Mouse (Mus musculus) embryonic stem cell, embryonic (primary cell): ENCODE measurements around the gene Lgals7.

ENCODE experiments used
- CTCF ChIA-PET, 4 experiments: fragments of 300-600 bp in 2 of 4; fragments of 350-600 bp in 2 of 4; sonication (Branson Sonifier 250); formaldehyde crosslinking; loops; one replicate each; lab custom pipeline; 2022; ENCODE audit warnings: inconsistent platforms in 2 of 4; lab: Charles Lee
- POLR2A ChIA-PET, 4 experiments: fragments of 300-600 bp in 2 of 4; fragments of 350-600 bp in 2 of 4; sonication (Branson Sonifier 250); formaldehyde crosslinking; loops; one replicate each; lab custom pipeline; 2022; ENCODE audit warnings: antibody characterized with exemption in 4 of 4, inconsistent platforms in 1 of 4; lab: Charles Lee

Gene Lgals7

DNA sequence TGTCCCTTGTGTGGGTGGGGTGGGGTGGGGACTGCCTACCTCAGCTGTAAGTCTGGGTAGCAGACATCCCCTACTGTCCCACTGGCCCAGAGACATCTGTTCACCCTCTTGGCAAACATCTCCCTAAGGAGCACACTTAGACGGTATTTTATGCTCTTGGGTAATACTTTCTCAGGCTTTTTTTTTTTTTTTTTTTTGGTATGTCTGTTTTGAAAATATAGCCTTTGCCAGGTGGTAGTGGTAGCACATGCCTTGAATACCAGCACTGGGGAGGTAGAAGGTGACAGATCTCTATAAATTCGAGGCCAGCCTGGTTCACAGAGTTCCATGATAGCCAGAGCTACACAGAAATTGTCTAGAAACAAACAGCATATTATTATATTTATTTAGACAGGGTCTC is 39.7 kb upstream of the Lgals7 start:
- POLR2A ChIA-PET: interaction anchor here (0.7 to 19.5 kb wide), 23 partner anchors 9 to 468 kb away, joined by 3 to 391 read pairs (median 4); partner anchors contain the start of genes Hnrnpl (in 3 of the 4), Sirt2 (in 2 of the 4), Ech1 (in 1 of the 4) and Lgals4 (in 1 of the 4)
- CTCF ChIA-PET: interaction anchor here (0.6 to 1.0 kb wide), 5 partner anchors 11 to 1374 kb away, joined by 3 to 16 read pairs (median 3); no protein-coding TSS in a partner anchor

GRCm38 (mm10) chr7:28824941-28825685 is 38.5 kb upstream of the Lgals7 start, which contains the start of gene Ech1:
TSS of gene Ech1 (plus strand) at chr7:28825217.
- CTCF ChIA-PET: interaction anchor here in 3 of 4 experiments (0.7 to 1.3 kb wide), 6 partner anchors 15 to 388 kb away, joined by 3 to 5 read pairs (median 3); partner anchors contain the start of gene Gmfg (in 1 of the 3)
- POLR2A ChIA-PET: interaction anchor here (0.6 to 15.7 kb wide), 28 partner anchors 8 to 192 kb away, joined by 3 to 328 read pairs (median 4); partner anchors contain the start of genes Hnrnpl (in 2 of the 4), Sirt2 (in 2 of the 4), Mrps12 (in 1 of the 4) and Sars2 (in 1 of the 4)

- ChIA-PET CTCF (interaction anchor here (0.6 to 1.3 kb wide), 8 partner anchors 15 to 443 kb away, joined by 3 to 5 read pairs (median 3); partner anchors contain the start of gene Gmfg (in 1 of the 4)), POLR2A (interaction anchor here (0.6 to 15.7 kb wide), 28 partner anchors 9 to 145 kb away, joined by 3 to 328 read pairs (median 4); partner anchors contain the start of genes Hnrnpl (in 2 of the 4), Sirt2 (in 2 of the 4), Mrps12 (in 1 of the 4) and Sars2 (in 1 of the 4))
These were observed 37.8 kb upstream of the Lgals7 start for GRCm38 (mm10) chr7:28825686-28826401.

GRCm38 (mm10) chr7:28826402-28826772 is 37.3 kb upstream of the Lgals7 start:
- POLR2A ChIA-PET: interaction anchor here in 3 of 4 experiments (1.0 to 15.7 kb wide), 17 partner anchors 9 to 93 kb away, joined by 3 to 328 read pairs (median 9); partner anchors contain the start of genes Hnrnpl (in 2 of the 3) and Sirt2 (in 1 of the 3)

GRCm38 (mm10) chr7:28827338-28827737 is 36.3 kb upstream of the Lgals7 start:
- POLR2A ChIA-PET: interaction anchor here (0.6 to 15.7 kb wide), 29 partner anchors 10 to 410 kb away, joined by 3 to 328 read pairs (median 4); partner anchors contain the start of genes Hnrnpl (in 1 of the 4) and Kcnk6 (in 1 of the 4)
- CTCF ChIA-PET: interaction anchor here in 3 of 4 experiments (0.6 to 1.1 kb wide), 7 partner anchors 11 to 151 kb away, joined by 3 to 10 read pairs (median 3); no protein-coding TSS in a partner anchor

More at GRCm38 (mm10) chr7:28826402-28826772, 37.3 kb upstream of the Lgals7 start:
- CTCF ChIA-PET: interaction anchor here in 3 of 4 experiments (0.6 to 1.1 kb wide), 3 partner anchors 16 to 90 kb away, joined by 3 read pairs; no protein-coding TSS in a partner anchor

- CTCF ChIA-PET: no interaction called here
- POLR2A ChIA-PET: interaction anchor here in 2 of 4 experiments (1.5 to 15.7 kb wide), 3 partner anchors 11 to 20 kb away, joined by 13 to 328 read pairs (median 14); partner anchors contain the start of gene Hnrnpl (in 1 of the 2)
These were observed 33.8 kb upstream of the Lgals7 start for GRCm38 (mm10) chr7:28829821-28830220.

GRCm38 (mm10) chr7:28830981-28831380 is 32.7 kb upstream of the Lgals7 start:
- POLR2A ChIA-PET: interaction anchor here in 3 of 4 experiments (0.8 to 15.7 kb wide), 16 partner anchors 8 to 71 kb away, joined by 3 to 328 read pairs (median 4); partner anchors contain the start of genes Hnrnpl (in 1 of the 3) and Sirt2 (in 1 of the 3)
- CTCF ChIA-PET: interaction anchor here in 2 of 4 experiments (0.6 to 0.7 kb wide), 2 partner anchors 37 to 169 kb away, joined by 3 read pairs; no protein-coding TSS in a partner anchor

- POLR2A ChIA-PET: interaction anchor here (0.6 to 15.7 kb wide), 22 partner anchors 9 to 1366 kb away, joined by 3 to 328 read pairs (median 4); partner anchors contain the start of genes Hnrnpl (in 1 of the 4) and Sirt2 (in 1 of the 4)
- CTCF ChIA-PET: interaction anchor here in 2 of 4 experiments (0.6 to 0.7 kb wide), 2 partner anchors 38 to 170 kb away, joined by 3 read pairs; no protein-coding TSS in a partner anchor
These were observed 32.1 kb upstream of the Lgals7 start for GRCm38 (mm10) chr7:28831411-28832125.

DNA sequence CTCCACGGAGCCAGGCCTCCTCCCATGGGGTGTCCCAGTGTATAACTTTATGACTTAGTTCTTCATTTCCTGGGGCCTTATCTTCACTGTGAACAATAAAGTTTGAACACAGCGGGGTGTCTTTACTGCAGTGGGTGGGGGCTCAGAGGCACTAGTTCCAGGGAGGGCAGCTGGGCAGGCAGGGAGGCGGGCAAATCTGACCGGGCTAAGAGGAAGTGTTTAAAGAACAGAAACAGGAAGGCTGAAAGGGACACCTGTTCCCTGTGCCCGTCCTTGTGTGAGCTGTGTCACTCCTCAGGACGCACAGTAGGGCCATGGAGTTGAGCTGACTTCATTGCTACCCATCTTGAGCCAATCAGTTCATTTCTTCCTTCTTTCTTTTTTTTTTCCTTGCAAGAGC is 31.5 kb upstream of the Lgals7 start:
- CTCF ChIA-PET: interaction anchor here in 1 of 4 experiments (0.7 kb wide), 1 partner anchor 9 kb away, joined by 3 read pairs; no protein-coding TSS in a partner anchor
- POLR2A ChIA-PET: interaction anchor here (0.5 to 15.7 kb wide), 19 partner anchors 9 to 1366 kb away, joined by 3 to 328 read pairs (median 4); partner anchors contain the start of genes Hnrnpl (in 1 of the 4), Mrps12 (in 1 of the 4) and Sars2 (in 1 of the 4)

DNA sequence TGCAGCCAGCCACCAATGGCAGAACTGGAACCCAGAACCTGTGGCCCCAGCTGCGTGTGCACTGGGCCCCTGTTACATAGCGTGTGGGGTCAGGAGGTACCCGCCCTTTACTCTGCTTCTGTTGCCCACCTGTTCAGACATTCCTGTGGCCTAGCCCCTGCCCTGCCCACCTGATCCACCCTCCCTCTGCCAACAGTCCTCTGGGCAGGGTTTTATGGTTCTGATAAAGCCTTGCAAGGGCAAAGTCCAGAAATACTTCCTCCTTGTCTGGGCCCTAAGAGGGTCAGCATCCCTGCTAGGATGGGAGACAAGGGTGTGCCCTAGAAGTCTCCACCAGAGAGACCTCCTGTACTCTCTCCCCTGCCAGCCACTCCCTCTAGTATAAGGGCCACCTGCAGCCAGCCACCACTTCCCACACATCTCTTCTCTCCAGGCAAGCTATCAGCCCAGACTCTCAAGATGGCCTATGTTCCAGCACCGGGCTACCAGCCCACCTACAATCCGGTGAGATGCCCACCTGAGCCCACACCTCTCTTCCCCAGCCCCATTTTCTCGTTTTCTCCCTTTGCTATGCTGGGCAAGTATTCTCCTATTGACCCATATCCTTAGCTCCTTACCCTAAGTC is 29.8 kb upstream of the Lgals7 start, which contains the start of gene Lgals4:
Gene Lgals4, plus strand, starts transcription at position 132 of the 625 bp plus-strand sequence.
- ChIA-PET POLR2A (interaction anchor here in 3 of 4 experiments (0.6 to 15.7 kb wide), 4 partner anchors 18 to 85 kb away, joined by 3 to 328 read pairs (median 10); partner anchors contain the start of gene Hnrnpl (in 1 of the 3)), CTCF (interaction anchor here in 2 of 4 experiments (0.6 to 1.3 kb wide), 2 partner anchors 38 to 125 kb away, joined by 3 to 7 read pairs; no protein-coding TSS in a partner anchor)

GRCm38 (mm10) chr7:28836936-28837335 is 26.7 kb upstream of the Lgals7 start:
- ChIA-PET CTCF (interaction anchor here in 1 of 4 experiments (0.7 to 1.2 kb wide), 2 partner anchors 35 to 45 kb away, joined by 3 to 5 read pairs; no protein-coding TSS in a partner anchor), POLR2A (interaction anchor here in 3 of 4 experiments (0.5 to 15.7 kb wide), 10 partner anchors 9 to 764 kb away, joined by 3 to 328 read pairs (median 6); partner anchors contain the start of genes Ech1 (in 1 of the 3) and Hnrnpl (in 1 of the 3))

DNA sequence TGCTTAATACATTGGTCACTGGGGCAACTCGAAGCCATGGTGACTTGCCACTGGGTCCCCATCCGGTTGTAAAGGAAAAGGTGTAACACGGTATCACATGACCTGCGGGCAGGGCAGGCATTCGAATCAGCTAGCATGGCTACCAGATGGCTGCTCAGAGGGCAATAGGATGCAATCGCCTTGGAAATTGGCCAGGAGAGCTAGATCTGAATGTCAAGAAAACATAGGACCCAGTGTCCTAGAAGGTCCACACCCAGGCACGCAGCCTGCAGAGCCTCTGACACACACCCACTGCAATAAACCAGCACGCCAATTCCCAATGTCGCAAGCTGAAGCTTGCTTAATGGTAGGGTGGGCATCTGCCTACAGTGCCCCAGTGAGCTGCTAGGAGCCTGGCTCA is 25.3 kb upstream of the Lgals7 start:
- CTCF ChIA-PET: no interaction called here
- POLR2A ChIA-PET: interaction anchor here in 2 of 4 experiments (0.6 to 15.7 kb wide), 13 partner anchors 9 to 163 kb away, joined by 3 to 328 read pairs (median 4); partner anchors contain the start of genes Ech1 (in 1 of the 2) and Hnrnpl (in 1 of the 2)

GRCm38 (mm10) chr7:28847273-28847672 is 16.4 kb upstream of the Lgals7 start:
- CTCF ChIA-PET: interaction anchor here in 1 of 4 experiments (0.7 kb wide), 1 partner anchor 24 kb away, joined by 4 read pairs; no protein-coding TSS in a partner anchor
- POLR2A ChIA-PET: interaction anchor here in 1 of 4 experiments (1.2 to 2.3 kb wide), 6 partner anchors 15 to 81 kb away, joined by 3 to 6 read pairs (median 5); partner anchors contain the start of gene Sirt2

DNA sequence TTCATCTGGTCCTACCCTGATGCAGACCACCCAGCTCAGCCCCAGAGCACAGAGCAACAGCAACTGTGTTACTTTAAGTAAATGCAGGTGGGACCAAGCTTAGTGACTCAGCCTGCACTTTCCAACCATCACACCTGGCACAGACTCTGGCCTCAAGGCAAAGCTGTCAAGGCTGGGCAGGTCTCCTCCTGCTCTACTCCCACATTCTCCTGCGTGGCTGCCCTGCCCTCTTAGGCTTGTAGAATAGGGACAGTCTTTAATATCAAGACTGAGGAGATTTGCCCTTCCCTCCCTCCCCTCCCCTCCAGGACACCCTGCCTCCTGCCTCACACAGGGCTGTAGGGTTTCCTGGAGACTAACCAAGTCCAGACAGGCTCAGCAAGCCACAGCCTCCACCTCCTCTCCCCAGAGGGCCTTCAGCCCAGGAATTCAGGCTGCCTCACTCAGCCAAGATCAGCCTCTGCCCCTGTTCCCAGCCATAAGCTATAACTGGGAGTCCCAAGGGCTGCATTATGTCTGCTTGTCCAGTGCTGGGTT is 13.9 kb upstream of the Lgals7 start:
- CTCF ChIA-PET: interaction anchor here in 2 of 4 experiments (0.6 to 1.1 kb wide), 2 partner anchors 12 to 685 kb away, joined by 3 to 4 read pairs; no protein-coding TSS in a partner anchor
- POLR2A ChIA-PET: interaction anchor here in 2 of 4 experiments (0.6 to 2.3 kb wide), 17 partner anchors 9 to 397 kb away, joined by 3 to 12 read pairs (median 4); partner anchors contain the start of genes Hnrnpl (in 1 of the 2) and Sirt2 (in 1 of the 2)

- POLR2A ChIA-PET: interaction anchor here in 2 of 4 experiments (1.2 to 2.3 kb wide), 6 partner anchors 10 to 40 kb away, joined by 3 to 12 read pairs (median 6); no protein-coding TSS in a partner anchor
- CTCF ChIA-PET: no interaction called here
These were observed 13.0 kb upstream of the Lgals7 start for GRCm38 (mm10) chr7:28850642-28851041.
